In genomic region chr15:30701592-30701991, GRCm38 (mm10) we compare ENCODE assay signal across 24 mouse cellular contexts.
DNase-seq lines count a peak whose midpoint lies in the region; ATAC-seq and TF ChIP-seq lines count a peak whose summit lies in the region.
"Had no signal": no experiment of that assay in that cellular context is flagged by ENCODE, and none has a peak within 500 bp of the region (broad histone marks: within the 10 kb centered on the region; RNA-seq: fewer than 3 reads in every experiment).

No protein-coding gene starts in this region.

- no peak for DNase-seq in layer of hippocampus, adult 2 months (ENCODE audit: low spot score in 2 of 2)
- no peak for DNase-seq in layer of hippocampus, adult 11-12 months (ENCODE audit: low spot score)
- DNase-seq in lung, postnatal 25 days (ENCODE audit: low spot score): no peak
- DNase-seq in lung, postnatal 0 days (ENCODE audit: low spot score): peak; percentile 6
- DNase-seq in lung, postnatal 36 days: no peak
- DNase-seq: adrenal gland, adult 8-10 months; adrenal gland, postnatal 14 days; adrenal gland, postnatal 36 days; B cell, adult 2 months; cerebellum, adult 11-12 months; cerebellum, adult 2 months; cerebellum, adult 9-10 months; cerebellum, postnatal 10 days; cerebellum, postnatal 25 days had no signal

- no peak for TF ChIP-seq EP300 in lung, postnatal 0 days (IDR thresholded peaks at IDR 0.05)

- ATAC-seq in lung, embryonic 15.5 days (ENCODE audit: borderline replicate concordance, extremely low read depth, low FRiP score, low TSS enrichment): no peak
- peak; percentile 59 for ATAC-seq in lung, postnatal 0 days
- ATAC-seq: activated CD4-positive, CD25-positive, alpha-beta regulatory T cell, adult 4 months; CD4-positive, CD25-positive, alpha-beta regulatory T cell, adult 4 months; forebrain, embryonic 13.5 days; forebrain, embryonic 15.5 days; Patski had no signal

- no peaks in the 10 kb centered on the region for H3K36me3 ChIP-seq in lung, embryonic 15.5 days
- no peaks in the 10 kb centered on the region for H3K36me3 ChIP-seq in lung, postnatal 0 days (ENCODE audit: insufficient read depth, low read length)
- H3K36me3 ChIP-seq: embryonic facial prominence, embryonic 10.5 days; embryonic facial prominence, embryonic 12.5 days; forebrain, embryonic 15.5 days; G1E had no signal

- H3K4me1 ChIP-seq in lung, embryonic 15.5 days: peaks cover 4% of the 10 kb centered on the region; the same call in 1 of the 2 replicates
- peaks cover 3% of the 10 kb centered on the region; the same call in 1 of the 2 replicates for H3K4me1 ChIP-seq in lung, postnatal 0 days (ENCODE audit: insufficient read depth, low read depth, low read length)
- H3K4me1 ChIP-seq: embryonic facial prominence, embryonic 10.5 days; embryonic facial prominence, embryonic 12.5 days had no signal

- 50% methylated on average over 5 of the region's 5 CpGs for WGBS in lung, embryonic 15.5 days
- WGBS in lung, postnatal 0 days: 43% methylated on average over 5 of the region's 5 CpGs

- peak overlapping the region; percentile 18; the same call in 1 of the 2 replicates for H3K27ac ChIP-seq in layer of hippocampus, adult 2 months
- peak overlapping the region; percentile 53 for H3K27ac ChIP-seq in lung, embryonic 15.5 days
- no peak overlapping the region for H3K27ac ChIP-seq in lung, postnatal 0 days (ENCODE audit: low read length)
- H3K27ac ChIP-seq: embryonic facial prominence, embryonic 10.5 days; embryonic facial prominence, embryonic 12.5 days; forebrain, embryonic 13.5 days; forebrain, embryonic 15.5 days had no signal

- TF ChIP-seq CTCF in layer of hippocampus, adult 2 months (conservative IDR thresholded peaks at IDR 0.05): no peak
- no peak for TF ChIP-seq CTCF in lung, postnatal 0 days (IDR thresholded peaks at IDR 0.05)

- no peak overlapping the region for H3K4me2 ChIP-seq in lung, embryonic 15.5 days
- no peak overlapping the region for H3K4me2 ChIP-seq in lung, postnatal 0 days (replicated peaks; ENCODE audit: low read depth, low read length)
- H3K4me2 ChIP-seq: embryonic facial prominence, embryonic 12.5 days; forebrain, embryonic 13.5 days; forebrain, embryonic 15.5 days had no signal

- no peak overlapping the region for H3K9ac ChIP-seq in lung, embryonic 15.5 days
- no peak overlapping the region for H3K9ac ChIP-seq in lung, postnatal 0 days (replicated peaks; ENCODE audit: low read depth)
- H3K9ac ChIP-seq: embryonic facial prominence, embryonic 12.5 days; forebrain, embryonic 13.5 days; forebrain, embryonic 15.5 days had no signal

- no peaks in the 10 kb centered on the region for H3K9me3 ChIP-seq in lung, embryonic 15.5 days
- no peaks in the 10 kb centered on the region for H3K9me3 ChIP-seq in lung, postnatal 0 days (ENCODE audit: low read length)
- H3K9me3 ChIP-seq: embryonic facial prominence, embryonic 10.5 days; embryonic facial prominence, embryonic 12.5 days; forebrain, embryonic 13.5 days; forebrain, embryonic 15.5 days had no signal

- no peak overlapping the region for H3K4me3 ChIP-seq in layer of hippocampus, adult 2 months
- no peak overlapping the region for H3K4me3 ChIP-seq in lung, embryonic 15.5 days
- H3K4me3 ChIP-seq in lung, postnatal 0 days (ENCODE audit: low read depth, low read length): no peak overlapping the region
- H3K4me3 ChIP-seq: embryonic facial prominence, embryonic 10.5 days; embryonic facial prominence, embryonic 12.5 days; forebrain, embryonic 13.5 days; forebrain, embryonic 15.5 days had no signal

- no peaks in the 10 kb centered on the region for H3K27me3 ChIP-seq in lung, embryonic 15.5 days
- no peaks in the 10 kb centered on the region for H3K27me3 ChIP-seq in lung, postnatal 0 days (replicated peaks; ENCODE audit: insufficient read depth, low read length)
- H3K27me3 ChIP-seq: CH12.LX; embryonic facial prominence, embryonic 12.5 days; forebrain, embryonic 13.5 days; forebrain, embryonic 15.5 days; Patski had no signal
